Mouse (Mus musculus): ENCODE data around the gene C1qa. TPM values are rescaled to one million over a fixed set of nuclear protein-coding genes. Genes with fewer than 3 reads are reported as not detected.

The C1qa gene
- polyA plus RNA-seq, 1 experiment from 2014 or later: 16.8 TPM

DNA sequence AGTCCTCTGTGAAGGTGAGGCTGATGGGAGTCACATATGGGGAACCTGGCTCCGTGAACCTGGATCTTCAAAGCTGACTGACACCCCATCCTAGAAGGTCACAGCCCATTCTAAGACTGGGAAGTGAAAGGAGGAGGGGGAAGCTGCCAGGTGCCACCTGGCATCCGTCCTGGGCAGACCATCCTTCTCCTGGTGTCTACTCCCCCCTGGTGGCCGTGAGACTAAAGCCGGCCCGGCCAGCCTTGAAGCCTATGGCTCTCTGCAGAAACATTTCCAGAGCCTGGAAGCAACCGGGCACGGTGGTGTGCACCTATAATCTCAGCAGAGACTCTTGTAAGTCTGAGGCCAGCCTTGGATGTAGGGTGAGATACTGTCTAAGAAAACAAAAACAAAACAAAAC lies 21.6 kb downstream of the C1qa start:
- H3K4me3 ChIP-seq (replicated peaks; ENCODE audit: low read length): no peak overlapping the region
- ATAC-seq: peak; percentile 43; the same call in 1 of the 2 replicates

GRCm38 (mm10) chr4:136875012-136875411 lies 23.6 kb downstream of the C1qa start:
- H3K4me3 ChIP-seq (replicated peaks; ENCODE audit: low read length): no peak overlapping the region
- ATAC-seq: no peak
- no peaks in the 10 kb centered on the region for H3K27me3 ChIP-seq (replicated peaks; ENCODE audit: control insufficient read depth, insufficient read depth, low read length)
- no peak overlapping the region for H3K4me2 ChIP-seq (ENCODE audit: low read length)
- H3K36me3 ChIP-seq (ENCODE audit: control insufficient read depth, insufficient read depth): no peaks in the 10 kb centered on the region
- H3K4me1 ChIP-seq (replicated peaks; ENCODE audit: control insufficient read depth, insufficient read depth, low read length): no peaks in the 10 kb centered on the region
- H3K27ac ChIP-seq (ENCODE audit: low read length): no peak overlapping the region
- H3K9ac ChIP-seq (replicated peaks; ENCODE audit: low read depth, low read length): no peak overlapping the region
- 94% methylated on average over 14 of the region's 14 CpGs for WGBS
- no peaks in the 10 kb centered on the region for H3K9me3 ChIP-seq (ENCODE audit: control insufficient read depth, low read length)

More for the DNA sequence above, 21.6 kb downstream of the C1qa start:
- Histone ChIP-seq H3K27me3 (replicated peaks; ENCODE audit: control insufficient read depth, insufficient read depth, low read length) (no peaks in the 10 kb centered on the region), H3K9ac (replicated peaks; ENCODE audit: low read depth, low read length) (no peak overlapping the region), H3K9me3 (ENCODE audit: control insufficient read depth, low read length) (no peaks in the 10 kb centered on the region), H3K36me3 (ENCODE audit: control insufficient read depth, insufficient read depth) (no peaks in the 10 kb centered on the region), H3K4me1 (replicated peaks; ENCODE audit: control insufficient read depth, insufficient read depth, low read length) (no peaks in the 10 kb centered on the region), H3K4me2 (ENCODE audit: low read length) (no peak overlapping the region), H3K27ac (ENCODE audit: low read length) (no peak overlapping the region)
- WGBS: 15% methylated on average over 7 of the region's 7 CpGs

GRCm38 (mm10) chr4:136868371-136868770 lies 30.2 kb downstream of the C1qa start:
- no peak overlapping the region for H3K27ac ChIP-seq (ENCODE audit: low read length)
- no peak overlapping the region for H3K4me2 ChIP-seq (ENCODE audit: low read length)
- 76% methylated on average over 6 of the region's 6 CpGs for WGBS
- H3K27me3 ChIP-seq (replicated peaks; ENCODE audit: control insufficient read depth, insufficient read depth, low read length): no peaks in the 10 kb centered on the region
- H3K4me1 ChIP-seq (replicated peaks; ENCODE audit: control insufficient read depth, insufficient read depth, low read length): peaks cover 17% of the 10 kb centered on the region
- no peak overlapping the region for H3K4me3 ChIP-seq (replicated peaks; ENCODE audit: low read length)
- no peak for ATAC-seq
- H3K9me3 ChIP-seq (ENCODE audit: control insufficient read depth, low read length): no peaks in the 10 kb centered on the region
- no peaks in the 10 kb centered on the region for H3K36me3 ChIP-seq (ENCODE audit: control insufficient read depth, insufficient read depth)
- H3K9ac ChIP-seq (replicated peaks; ENCODE audit: low read depth, low read length): no peak overlapping the region

GRCm38 (mm10) chr4:136867690-136868345 lies 30.8 kb downstream of the C1qa start:
- Histone ChIP-seq H3K9me3 (ENCODE audit: control insufficient read depth, low read length) (no peaks in the 10 kb centered on the region), H3K4me2 (ENCODE audit: low read length) (0 out of 2 replicates have a peak overlapping the region, but pooled peaks have one; percentile 8), H3K36me3 (ENCODE audit: control insufficient read depth, insufficient read depth) (no peaks in the 10 kb centered on the region), H3K9ac (replicated peaks; ENCODE audit: low read depth, low read length) (no peak overlapping the region), H3K27me3 (replicated peaks; ENCODE audit: control insufficient read depth, insufficient read depth, low read length) (no peaks in the 10 kb centered on the region), H3K4me1 (replicated peaks; ENCODE audit: control insufficient read depth, insufficient read depth, low read length) (peaks cover 17% of the 10 kb centered on the region), H3K4me3 (replicated peaks; ENCODE audit: low read length) (no peak overlapping the region), H3K27ac (ENCODE audit: low read length) (no peak overlapping the region)
- 0 out of 2 replicates have a peak, but pooled peaks have one; percentile 26 for ATAC-seq
- 10% methylated on average over 11 of the region's 12 CpGs for WGBS

- Histone ChIP-seq H3K4me2 (ENCODE audit: low read length) (no peak overlapping the region), H3K4me3 (replicated peaks; ENCODE audit: low read length) (no peak overlapping the region), H3K9ac (replicated peaks; ENCODE audit: low read depth, low read length) (no peak overlapping the region), H3K27ac (ENCODE audit: low read length) (0 out of 2 replicates have a peak overlapping the region, but pooled peaks have one; percentile 14), H3K27me3 (replicated peaks; ENCODE audit: control insufficient read depth, insufficient read depth, low read length) (no peaks in the 10 kb centered on the region), H3K9me3 (ENCODE audit: control insufficient read depth, low read length) (no peaks in the 10 kb centered on the region), H3K4me1 (replicated peaks; ENCODE audit: control insufficient read depth, insufficient read depth, low read length) (peaks cover 26% of the 10 kb centered on the region), H3K36me3 (ENCODE audit: control insufficient read depth, insufficient read depth) (no peaks in the 10 kb centered on the region)
- WGBS: 60% methylated on average over 5 of the region's 5 CpGs
- no peak for ATAC-seq
These were observed 33.1 kb downstream of the C1qa start for GRCm38 (mm10) chr4:136865531-136865930.

- peaks cover 26% of the 10 kb centered on the region for H3K4me1 ChIP-seq (replicated peaks; ENCODE audit: control insufficient read depth, insufficient read depth, low read length)
- no peak for ATAC-seq
- no peak overlapping the region for H3K4me3 ChIP-seq (replicated peaks; ENCODE audit: low read length)
- no peak overlapping the region for H3K27ac ChIP-seq (ENCODE audit: low read length)
- H3K9ac ChIP-seq (replicated peaks; ENCODE audit: low read depth, low read length): no peak overlapping the region
- no peaks in the 10 kb centered on the region for H3K36me3 ChIP-seq (ENCODE audit: control insufficient read depth, insufficient read depth)
- no peak overlapping the region for H3K4me2 ChIP-seq (ENCODE audit: low read length)
- WGBS: 3% methylated on average over 15 of the region's 15 CpGs
- H3K27me3 ChIP-seq (replicated peaks; ENCODE audit: control insufficient read depth, insufficient read depth, low read length): no peaks in the 10 kb centered on the region
- H3K9me3 ChIP-seq (ENCODE audit: control insufficient read depth, low read length): no peaks in the 10 kb centered on the region
These were observed 33.7 kb downstream of the C1qa start for GRCm38 (mm10) chr4:136864751-136865470.

- Histone ChIP-seq H3K27ac (ENCODE audit: low read length) (no peak overlapping the region), H3K4me1 (replicated peaks; ENCODE audit: control insufficient read depth, insufficient read depth, low read length) (peaks cover 26% of the 10 kb centered on the region), H3K27me3 (replicated peaks; ENCODE audit: control insufficient read depth, insufficient read depth, low read length) (no peaks in the 10 kb centered on the region), H3K9me3 (ENCODE audit: control insufficient read depth, low read length) (no peaks in the 10 kb centered on the region), H3K36me3 (ENCODE audit: control insufficient read depth, insufficient read depth) (no peaks in the 10 kb centered on the region), H3K4me3 (replicated peaks; ENCODE audit: low read length) (no peak overlapping the region), H3K4me2 (ENCODE audit: low read length) (no peak overlapping the region), H3K9ac (replicated peaks; ENCODE audit: low read depth, low read length) (no peak overlapping the region)
- 44% methylated on average over 9 of the region's 9 CpGs for WGBS
- ATAC-seq: no peak
These were observed 35.1 kb downstream of the C1qa start for GRCm38 (mm10) chr4:136863517-136863916.

DNA sequence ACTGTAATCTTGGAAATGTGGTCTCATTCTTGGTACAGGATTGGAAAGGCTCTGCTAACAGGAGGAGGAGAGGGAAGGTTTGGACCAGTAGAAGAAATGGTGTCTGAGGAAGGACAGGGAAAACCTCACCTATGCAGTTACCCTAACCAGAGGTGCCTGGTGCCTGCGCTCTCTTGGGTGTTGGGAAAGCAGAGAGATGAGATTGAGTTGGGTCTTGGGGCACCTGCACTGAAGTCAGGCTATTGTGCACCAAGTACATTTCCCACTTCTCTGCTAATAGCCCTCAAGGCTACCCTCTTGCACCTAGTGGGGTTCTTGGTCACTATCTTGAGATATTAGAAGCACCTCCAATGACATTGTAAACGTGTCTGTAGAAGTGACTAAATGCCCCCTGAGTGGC lies 36.2 kb downstream of the C1qa start:
- WGBS: 88% methylated on average over 2 of the region's 2 CpGs
- no peaks in the 10 kb centered on the region for H3K9me3 ChIP-seq (ENCODE audit: control insufficient read depth, low read length)

GRCm38 (mm10) chr4:136861806-136862205 lies 36.8 kb downstream of the C1qa start:
- peak; percentile 57; the same call in 1 of the 2 replicates for ATAC-seq
- peaks cover 19% of the 10 kb centered on the region for H3K4me1 ChIP-seq (replicated peaks; ENCODE audit: control insufficient read depth, insufficient read depth, low read length)
- WGBS: 3% methylated on average over 17 of the region's 17 CpGs

More for the DNA sequence above, 36.2 kb downstream of the C1qa start:
- Histone ChIP-seq H3K36me3 (ENCODE audit: control insufficient read depth, insufficient read depth) (no peaks in the 10 kb centered on the region), H3K4me2 (ENCODE audit: low read length) (no peak overlapping the region), H3K4me3 (replicated peaks; ENCODE audit: low read length) (no peak overlapping the region), H3K27ac (ENCODE audit: low read length) (no peak overlapping the region), H3K9ac (replicated peaks; ENCODE audit: low read depth, low read length) (no peak overlapping the region), H3K4me1 (replicated peaks; ENCODE audit: control insufficient read depth, insufficient read depth, low read length) (peaks cover 19% of the 10 kb centered on the region), H3K27me3 (replicated peaks; ENCODE audit: control insufficient read depth, insufficient read depth, low read length) (no peaks in the 10 kb centered on the region)
- no peak for ATAC-seq

More at GRCm38 (mm10) chr4:136861806-136862205, 36.8 kb downstream of the C1qa start:
- no peak overlapping the region for H3K27ac ChIP-seq (ENCODE audit: low read length)
- H3K9me3 ChIP-seq (ENCODE audit: control insufficient read depth, low read length): no peaks in the 10 kb centered on the region
- no peaks in the 10 kb centered on the region for H3K36me3 ChIP-seq (ENCODE audit: control insufficient read depth, insufficient read depth)
- H3K4me2 ChIP-seq (ENCODE audit: low read length): peak overlapping the region; percentile 8; the same call in 1 of the 2 replicates
- peak overlapping the region; percentile 38 for H3K9ac ChIP-seq (replicated peaks; ENCODE audit: low read depth, low read length)
- no peak overlapping the region for H3K4me3 ChIP-seq (replicated peaks; ENCODE audit: low read length)
- no peaks in the 10 kb centered on the region for H3K27me3 ChIP-seq (replicated peaks; ENCODE audit: control insufficient read depth, insufficient read depth, low read length)
